Mouse (Mus musculus) CD8-positive naive resting alpha-beta T cell, adult 2 months (primary cell): ENCODE measurements around the gene Crybg1.
"Not testable (repeated sequence)": the region's sequence is repeated elsewhere in the genome, so short reads cannot be mapped to it uniquely, and the experiment has no call there.

ENCODE experiments used
- DNase-seq, 2 experiments: peaks; one replicate each; pipeline ENCODE4 v3.0.0; 2022; ENCODE audit warnings: low read depth in 2 of 2, low spot score in 2 of 2

Gene Crybg1

DNA sequence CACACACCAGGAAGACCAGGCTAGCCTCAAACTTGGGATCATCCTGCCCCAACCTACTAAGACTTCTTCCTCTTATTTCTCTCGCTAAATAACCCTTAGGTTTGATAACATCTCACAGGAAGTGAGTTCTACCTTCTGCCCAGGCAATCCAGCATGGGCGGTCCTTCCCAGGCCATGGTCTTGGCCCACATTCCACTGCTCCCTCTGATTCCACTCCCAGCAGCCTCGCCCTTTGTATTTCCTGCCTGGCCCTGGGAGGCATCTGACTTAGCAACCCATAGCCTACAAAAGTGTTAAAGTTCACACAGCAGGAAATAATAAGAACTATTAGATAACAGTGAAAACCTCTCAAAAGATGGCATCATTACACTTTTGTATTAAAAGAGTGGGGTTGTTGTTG, 171.3 kb downstream of the Crybg1 start:
- DNase-seq: no peak

DNA sequence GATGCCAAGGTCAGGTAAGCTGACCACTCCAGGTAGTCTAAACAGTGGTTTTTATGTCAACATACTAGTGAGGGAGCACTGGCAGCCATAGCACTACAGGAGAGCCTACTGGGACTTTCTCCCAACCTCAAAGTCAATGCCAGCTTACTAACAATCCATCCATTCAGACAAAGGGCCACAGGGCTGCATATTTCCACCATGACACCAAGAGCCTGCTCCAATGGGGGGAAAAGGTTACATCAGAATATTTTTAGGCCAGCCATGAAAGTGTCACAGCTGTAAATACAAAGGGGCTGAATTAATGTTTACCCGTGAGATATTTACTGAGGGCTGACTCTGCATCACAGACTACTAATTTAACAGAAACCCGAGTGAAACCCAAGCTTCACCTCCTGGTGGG, 175.4 kb downstream of the Crybg1 start:
- no peak for DNase-seq

DNA sequence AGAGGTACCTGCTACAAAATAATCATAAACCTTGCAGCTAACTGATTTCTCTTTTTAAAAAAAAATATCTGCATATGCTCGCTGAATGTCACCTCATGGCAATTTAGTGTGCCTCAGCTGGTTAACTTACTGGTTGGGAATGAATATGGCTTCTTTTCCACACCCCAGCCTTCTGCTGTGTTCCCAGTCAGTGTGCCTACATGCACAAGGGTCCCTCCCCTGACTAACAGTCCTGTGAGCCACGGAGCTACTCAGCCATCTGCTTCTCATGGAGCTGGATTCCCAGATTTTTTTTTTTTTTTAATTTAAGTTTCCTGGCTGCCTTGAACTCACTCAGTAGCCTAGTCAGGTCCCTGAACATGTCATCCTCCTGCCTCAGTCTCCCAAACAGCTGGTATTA, 183.7 kb downstream of the Crybg1 start:
- DNase-seq: no peak

DNA sequence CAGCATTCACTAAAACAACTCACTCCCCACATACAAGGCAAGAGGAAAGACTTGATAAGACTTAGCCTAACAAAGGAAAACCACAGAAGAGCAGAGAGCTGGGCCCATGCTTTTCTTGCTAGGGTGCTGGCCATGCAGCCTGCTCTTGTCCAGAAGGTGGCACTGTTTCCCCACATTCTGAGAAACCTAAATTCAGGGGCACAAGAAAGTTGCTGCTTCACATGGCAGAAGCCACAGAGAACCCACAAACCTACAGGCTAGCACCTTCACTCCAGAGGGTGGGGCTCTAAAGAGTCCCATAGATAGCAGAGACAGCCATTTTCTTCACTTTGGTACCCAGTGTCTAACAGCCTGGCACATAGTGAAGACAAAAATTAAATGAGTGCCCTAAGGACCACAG, 194.7 kb downstream of the Crybg1 start:
- peak; percentile 66 to 75 for DNase-seq

DNA sequence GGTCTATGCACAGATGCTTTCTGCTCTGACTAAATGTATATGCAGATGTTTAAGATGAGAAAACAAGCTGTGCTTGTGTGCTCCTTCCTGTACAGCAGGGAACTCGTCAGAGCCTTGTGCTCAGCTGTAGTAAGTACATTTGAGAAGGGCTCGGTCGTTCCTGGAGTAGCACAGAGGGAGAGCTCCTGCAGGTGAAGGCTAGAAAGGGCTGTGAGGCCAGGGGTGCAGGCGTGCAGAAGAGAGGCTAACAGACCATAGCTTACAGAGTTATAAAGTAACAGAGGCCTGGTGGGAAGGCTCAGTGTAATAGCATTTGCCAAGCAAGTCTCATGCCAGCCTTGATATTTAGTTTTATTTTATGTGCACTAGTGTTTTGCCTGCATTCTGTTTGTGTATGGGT, 203.2 kb downstream of the Crybg1 start:
- DNase-seq: no peak

DNA sequence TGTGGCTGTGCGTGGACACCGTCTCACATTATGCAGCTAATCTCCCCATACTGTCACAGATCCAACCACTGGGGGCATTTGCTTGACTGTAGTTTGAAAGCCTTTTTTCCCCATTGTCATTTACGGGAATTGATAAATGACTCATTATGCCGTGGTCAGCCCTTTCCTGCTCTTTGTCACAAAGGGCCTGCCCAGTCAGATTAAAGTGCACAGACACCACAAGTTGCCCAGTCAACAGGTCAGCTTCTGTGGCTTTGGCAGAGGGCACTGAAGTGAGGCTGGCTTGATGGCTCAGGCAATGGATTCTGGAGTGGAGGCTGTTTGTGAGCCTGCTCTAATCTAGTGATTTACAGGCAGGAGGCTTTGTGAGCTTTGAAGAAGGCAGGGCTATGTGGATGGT, 204.9 kb downstream of the Crybg1 start:
- no peak for DNase-seq

DNA sequence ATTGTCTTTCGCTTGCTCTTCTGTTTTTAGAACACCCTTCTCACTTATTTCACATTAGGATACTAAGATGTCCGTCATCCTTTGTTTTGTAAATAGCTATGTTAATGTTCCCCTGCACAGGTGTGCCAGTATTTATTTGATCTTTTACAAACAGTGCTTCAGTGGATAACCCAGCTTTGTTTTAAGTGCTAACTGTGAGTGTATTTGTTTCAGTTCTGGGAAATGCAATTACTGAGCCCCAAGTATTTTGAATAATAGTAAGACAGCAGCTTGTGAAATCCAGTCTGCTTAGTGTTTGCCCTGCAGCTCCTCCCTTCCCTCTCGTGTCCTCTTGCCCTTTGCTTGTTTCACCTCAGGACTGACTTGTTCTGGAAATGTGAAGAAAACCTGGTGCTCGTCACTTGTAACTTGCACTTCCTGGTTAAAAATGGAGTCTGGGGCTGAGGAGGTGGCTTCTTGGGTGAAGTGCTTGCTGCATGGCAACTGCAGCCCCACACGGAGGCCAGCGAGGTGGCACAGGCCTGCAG, 209.5 kb downstream of the Crybg1 start:
- no peak for DNase-seq

DNA sequence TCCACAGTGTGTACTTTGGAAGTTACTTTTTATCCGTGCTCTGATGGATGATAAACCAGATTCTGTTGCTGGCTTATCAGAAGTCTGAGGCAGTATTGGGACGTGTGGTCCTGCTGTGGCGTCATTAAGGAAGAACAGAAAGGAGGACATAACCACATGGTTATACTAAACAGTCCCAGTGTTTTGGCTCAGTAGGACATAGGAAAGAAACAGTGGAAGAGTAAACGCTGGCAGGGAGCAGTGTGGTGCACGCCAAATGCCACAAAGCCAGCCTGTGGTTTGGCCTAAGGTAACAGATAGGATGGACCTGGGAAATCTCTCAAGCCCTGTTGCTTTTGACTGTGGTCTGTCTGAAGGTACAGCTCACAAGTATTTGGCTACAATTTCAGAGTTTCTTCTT, 220.1 kb downstream of the Crybg1 start:
- DNase-seq: no peak

DNA sequence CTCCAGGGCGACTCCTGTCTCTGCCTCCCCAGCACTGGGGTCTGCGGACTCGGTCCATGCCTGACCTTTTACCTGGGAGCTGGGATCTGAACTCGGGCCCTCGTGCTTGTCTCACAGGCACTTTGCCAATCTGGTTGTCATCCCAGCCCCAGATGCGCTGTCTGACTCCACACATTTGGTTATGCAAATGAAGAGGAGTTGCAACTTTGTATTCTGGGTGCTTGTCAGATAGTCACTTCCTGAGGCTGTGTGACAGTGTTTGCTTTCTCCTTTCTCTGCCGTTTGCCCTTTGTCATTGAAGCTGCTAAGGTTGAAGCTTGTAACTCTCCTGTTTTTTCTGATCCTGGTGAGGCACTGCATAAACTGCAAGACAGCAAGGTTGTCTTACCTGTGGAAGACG, 220.9 kb downstream of the Crybg1 start:
- no peak for DNase-seq

DNA sequence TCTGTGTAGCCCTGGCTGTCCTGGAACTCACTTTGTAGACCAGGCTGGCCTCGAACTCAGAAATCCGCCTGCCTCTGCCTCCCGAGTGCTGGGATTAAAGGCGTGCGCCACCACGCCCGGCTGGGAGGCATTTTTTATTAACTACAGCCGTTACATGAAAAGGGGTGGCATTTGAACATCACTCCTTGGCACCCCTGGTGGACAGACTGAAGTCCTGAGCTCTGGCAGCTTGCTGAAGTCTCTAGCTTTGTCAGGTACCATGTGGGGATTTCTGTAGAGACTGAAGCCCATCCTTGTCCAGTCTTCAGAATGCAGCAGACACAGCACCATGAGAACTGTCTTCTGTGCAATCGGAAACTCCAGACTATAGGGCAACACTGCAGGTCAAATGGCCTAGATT, 222.9 kb downstream of the Crybg1 start:
- not testable (repeated sequence) for DNase-seq

DNA sequence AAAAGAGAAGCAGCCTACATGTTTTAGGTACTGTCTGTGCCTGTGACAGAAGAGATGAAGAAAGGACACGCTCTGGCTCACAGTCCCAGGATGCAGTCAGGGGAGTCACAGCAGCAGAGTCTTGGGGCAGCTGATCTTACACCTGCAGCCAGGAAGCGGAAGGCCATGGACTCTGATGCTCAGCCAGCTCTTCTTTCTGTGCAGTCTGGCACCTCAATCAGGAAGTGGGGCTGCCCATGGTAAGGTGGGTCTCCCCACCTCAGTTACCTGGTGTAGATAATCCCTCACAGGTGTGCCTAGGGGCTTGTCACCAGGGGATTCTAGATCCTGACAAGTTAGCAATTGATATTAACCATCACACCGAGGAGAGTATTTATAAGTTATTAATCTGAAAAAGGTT, 225.6 kb downstream of the Crybg1 start:
- no peak for DNase-seq

DNA sequence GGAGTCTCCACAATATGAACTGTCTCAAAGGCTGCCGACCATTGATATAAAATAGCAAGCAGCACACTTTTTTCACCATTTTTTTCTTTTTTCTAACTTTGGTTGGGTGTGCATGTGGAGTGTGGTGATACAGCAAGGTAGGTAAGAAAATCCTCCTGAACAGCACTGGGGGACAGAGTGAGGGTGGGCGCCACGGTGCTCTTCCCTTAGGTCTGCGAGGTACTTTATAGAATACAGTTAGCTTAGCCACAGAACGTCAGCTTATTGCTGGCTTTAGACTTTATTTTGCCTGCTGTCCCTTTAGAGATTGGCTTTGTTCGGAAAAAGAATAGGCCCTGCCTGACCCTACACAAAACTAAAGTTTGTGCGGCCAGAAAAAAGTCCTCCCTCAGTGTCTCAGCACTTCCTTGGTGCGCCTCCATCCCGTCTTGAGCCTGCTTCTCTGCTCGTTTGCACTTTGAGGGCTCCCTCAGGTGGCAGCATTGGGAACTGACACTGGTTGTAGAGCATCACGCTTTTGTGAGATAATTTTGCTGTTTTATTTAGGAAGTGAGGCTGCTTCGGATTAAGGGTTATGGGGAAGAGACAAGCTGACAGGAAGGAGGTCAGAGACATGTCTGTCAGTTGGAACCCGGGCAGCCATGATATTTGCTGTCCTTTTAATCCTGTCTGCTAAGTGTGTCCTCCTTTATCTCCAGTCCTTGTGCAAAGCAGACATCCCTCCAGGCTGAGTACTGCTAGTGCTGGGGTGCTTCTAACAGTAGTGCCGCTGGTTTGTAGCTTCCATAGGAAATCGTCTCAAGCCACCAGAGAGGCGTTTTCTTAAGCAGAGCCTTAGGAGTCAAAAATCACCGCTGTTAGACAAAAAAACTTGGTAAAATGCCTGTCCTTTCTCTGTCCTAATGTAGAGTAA, 229.7 kb downstream of the Crybg1 start:
- peak; percentile 52 to 70 for DNase-seq

DNA sequence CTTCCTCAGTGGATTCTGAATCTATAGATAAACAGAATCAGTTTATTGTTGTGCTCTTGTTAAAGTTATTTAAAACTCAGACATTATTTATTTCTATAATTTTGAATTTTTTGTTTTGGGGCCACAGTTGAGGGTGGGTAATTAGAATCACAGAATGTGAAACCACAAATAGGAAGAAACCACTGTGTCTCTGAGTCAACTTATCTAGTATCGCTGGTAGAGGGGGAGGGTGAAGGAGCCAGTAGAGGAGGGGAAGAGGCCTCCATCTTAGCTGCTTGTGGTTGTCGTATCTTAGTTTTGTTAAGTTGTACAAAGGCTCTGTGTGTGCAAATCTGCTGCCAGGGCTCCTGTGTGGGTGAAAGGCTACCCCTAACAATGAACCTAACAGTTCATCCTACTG, 231.9 kb downstream of the Crybg1 start:
- DNase-seq: no peak

DNA sequence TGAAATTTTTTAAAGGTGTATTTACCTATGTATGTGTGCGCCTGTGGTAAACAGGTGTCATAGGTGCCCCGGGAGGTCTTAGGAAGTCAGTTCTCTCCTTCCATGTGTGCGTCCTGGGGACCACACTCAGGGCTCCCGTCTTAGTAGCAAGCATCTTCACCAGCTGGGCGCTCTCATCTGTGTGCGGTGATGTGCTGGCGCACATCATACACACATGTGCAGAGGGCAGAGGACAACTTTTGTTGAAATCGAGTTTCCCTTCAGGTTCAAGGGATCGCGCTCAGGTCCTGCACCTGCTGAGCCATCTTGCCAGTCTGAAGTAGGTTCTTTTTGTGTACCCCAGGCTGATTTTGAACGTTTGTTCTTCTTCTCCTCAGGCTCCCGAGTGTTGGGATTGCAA, 232.5 kb downstream of the Crybg1 start:
- DNase-seq: no peak

DNA sequence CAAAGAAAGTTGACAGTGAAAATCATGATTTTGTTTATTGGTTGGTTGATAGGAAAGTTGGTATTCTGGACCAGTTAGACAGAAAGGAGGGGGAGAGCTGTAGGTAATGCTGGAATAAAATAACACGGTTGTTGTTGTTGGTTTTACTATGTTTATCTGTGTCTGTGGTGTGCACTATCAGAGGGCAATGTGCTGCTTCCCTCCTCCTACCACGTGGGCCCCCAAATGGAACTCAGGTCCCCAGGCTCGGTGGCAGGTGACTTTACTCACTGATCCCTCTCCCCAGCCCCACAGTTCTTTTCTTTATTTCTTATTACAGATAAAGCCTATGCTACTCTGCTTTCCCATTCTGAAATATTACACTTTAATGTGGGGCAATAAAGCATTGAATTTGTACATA, 236.4 kb downstream of the Crybg1 start:
- no peak for DNase-seq

DNA sequence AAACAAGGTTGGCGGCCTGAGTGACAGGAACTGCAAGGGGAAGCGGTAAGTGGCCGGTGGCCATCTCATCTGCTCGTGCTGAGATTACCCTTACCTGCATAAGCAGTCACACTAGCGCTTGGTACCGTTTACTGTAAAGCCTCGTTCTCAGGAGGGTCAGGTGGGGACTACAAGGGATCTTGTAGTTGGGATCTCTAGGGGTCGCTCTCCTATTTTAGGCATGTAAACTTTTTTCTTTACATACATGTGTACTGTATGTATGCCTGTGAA, 237.8 kb downstream of the Crybg1 start:
- no peak for DNase-seq

DNA sequence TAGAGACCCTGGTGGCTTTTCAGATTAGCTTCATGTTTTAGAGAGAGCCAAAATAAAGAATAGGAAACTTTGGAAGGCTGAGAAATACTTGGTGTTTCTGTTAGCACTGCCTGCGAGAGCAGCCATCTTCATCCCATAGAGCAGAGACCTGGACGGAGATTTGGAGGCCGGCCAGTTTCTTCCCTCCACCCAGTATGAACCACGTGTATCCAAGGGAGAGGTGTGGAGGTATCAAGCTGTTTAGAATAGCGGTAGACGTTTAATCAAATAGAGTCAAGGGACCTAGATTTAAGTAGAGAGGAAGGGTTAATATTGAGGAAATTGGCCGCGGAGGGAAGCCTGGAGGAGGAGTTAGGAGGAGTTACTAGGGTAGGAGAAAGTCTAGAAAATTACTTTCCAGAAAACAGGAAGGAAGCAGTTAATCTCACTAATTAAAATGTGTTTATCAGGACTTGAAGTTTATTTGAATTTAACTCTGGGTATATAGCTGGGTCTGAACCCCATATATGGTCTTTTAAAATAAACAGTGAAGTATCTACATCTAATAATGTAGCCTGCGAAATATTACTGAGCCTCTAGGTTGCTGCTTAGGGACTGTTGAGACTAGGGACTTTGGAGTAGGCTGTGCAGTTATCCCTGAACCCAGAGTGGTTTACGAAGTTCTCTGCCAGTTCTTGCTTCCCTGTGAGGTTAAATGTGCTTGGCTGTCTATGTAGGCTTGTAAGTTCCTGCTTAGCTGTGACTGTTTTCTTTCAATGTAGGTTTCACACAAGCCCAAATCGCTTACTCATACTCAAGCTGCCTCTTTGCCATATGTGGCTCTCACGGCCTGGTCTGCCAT, 238.4 kb downstream of the Crybg1 start:
- DNase-seq: no peak

DNA sequence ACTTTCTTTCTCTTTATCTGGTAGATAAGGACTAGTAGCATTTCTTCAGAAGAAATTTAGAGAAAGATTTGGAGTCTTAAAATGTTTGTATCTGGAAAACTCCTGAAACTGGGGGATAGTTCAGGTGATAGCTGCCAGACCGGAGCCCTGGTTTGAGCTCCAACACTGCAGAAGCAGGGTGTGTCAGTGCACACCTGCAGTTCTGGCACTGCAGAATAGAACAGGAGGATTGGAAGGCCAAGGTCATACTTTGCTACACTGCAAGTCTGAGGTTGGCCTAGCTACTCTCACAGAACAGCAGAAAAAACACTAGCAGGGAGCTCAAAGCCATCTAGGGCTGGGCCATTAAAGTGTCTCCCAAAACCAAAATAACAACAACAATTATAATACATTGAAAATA, 244.1 kb downstream of the Crybg1 start:
- DNase-seq: no peak

DNA sequence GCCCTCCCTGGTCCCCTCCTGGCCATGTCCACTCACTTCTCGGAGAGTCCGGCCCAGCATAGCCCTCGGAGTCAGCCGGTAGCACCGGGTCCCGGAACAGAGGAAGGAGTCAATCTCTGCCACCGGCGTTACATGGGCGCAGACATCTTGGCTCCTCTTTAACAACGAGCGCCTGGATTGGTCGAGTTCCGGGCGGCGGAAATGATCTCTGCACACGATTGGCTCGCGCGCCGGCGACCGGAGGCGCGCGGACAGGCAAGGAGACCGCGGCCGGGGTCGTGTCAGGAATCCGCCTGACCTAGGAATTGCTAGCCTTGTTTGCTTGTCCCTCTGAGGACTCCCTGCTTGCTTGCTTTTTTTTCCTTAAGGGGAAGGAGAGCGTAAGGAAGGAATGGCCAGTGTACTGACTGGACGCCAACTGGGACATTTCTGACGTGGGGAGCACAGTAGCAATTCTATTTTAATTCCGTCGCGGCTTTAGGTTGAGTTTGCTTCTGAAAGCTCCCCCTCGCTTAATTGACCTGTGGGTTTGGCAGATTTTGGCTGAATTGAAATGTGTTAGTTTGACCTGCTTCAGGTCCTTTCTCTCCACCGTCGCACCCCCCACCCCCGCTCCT, 247.0 kb downstream of the Crybg1 start, which contains the start of the genes Qrsl1 and Rtn4ip1:
Gene Qrsl1, minus strand, starts transcription at position 168 of the 617 bp plus-strand sequence.
Gene Rtn4ip1, plus strand, starts transcription at position 230 of the 617 bp plus-strand sequence.
- peak; percentile 87 to 94 for DNase-seq

DNA sequence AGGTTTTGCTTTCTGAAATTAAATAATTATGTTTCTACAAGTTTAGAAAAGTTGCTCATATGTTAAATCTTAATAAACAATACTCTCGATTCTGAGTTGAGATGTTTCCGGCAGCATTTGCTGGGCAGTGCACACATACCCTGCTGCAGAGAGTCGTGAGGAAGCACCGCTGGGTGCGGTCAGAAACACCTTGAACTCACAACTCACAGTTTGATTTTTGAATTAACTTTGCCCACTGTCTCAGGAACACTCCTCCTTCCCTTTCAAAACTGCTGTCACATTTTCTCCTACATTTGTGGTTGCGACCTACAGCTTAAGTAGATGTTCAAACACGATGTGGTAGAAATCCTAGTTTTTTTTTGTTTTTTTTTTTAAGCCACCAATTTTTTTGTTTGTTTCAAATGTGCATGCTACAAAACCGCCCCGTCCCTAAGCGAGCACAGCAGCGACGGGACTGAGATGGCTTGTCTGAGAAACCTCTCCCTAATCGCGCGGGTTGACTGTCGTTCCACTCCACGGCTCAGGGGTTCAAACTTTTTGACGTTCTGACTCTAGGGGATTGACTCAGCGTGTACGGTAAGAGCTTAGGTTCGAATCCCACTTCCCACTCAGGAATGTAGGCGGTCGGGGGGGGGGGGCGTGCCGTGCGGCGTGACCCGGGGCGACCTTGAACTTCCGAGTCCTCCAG, 247.6 kb downstream of the Crybg1 start:
- peak in 1 of 2 experiments; percentile 2 for DNase-seq
